Comparison of ENCODE assay signal across 7 mouse cellular contexts in genomic region chr1:133130638-133131560, GRCm38 (mm10). TPM values are rescaled to one million over a fixed set of nuclear protein-coding genes. Genes with fewer than 3 reads are reported as not detected.
A peak's percentile ranks its signal among the peaks of the same experiment; 100 is the strongest.
DNase-seq lines count a peak whose midpoint lies in the region; ATAC-seq lines count a peak whose summit lies in the region.

Gene Ppp1r15b, plus strand, starts transcription at chr1:133131143.

- peak within 1 kb of the TSS; percentile 93 for H3K4me2 ChIP-seq in intestine, embryonic 16.5 days (ENCODE audit: low read depth, low read length)
- peak within 1 kb of the TSS; percentile 81 for H3K4me2 ChIP-seq in midbrain, embryonic 11.5 days

- H3K9me3 ChIP-seq in intestine, embryonic 16.5 days (ENCODE audit: control insufficient read depth, low read length): no peaks in the 10 kb centered on the region
- no peaks in the 10 kb centered on the region for H3K9me3 ChIP-seq in midbrain, embryonic 11.5 days (ENCODE audit: control insufficient read depth, low read length)

- peak within 1 kb of the TSS; percentile 99 for H3K27ac ChIP-seq in intestine, embryonic 16.5 days (ENCODE audit: low read length)
- H3K27ac ChIP-seq in midbrain, embryonic 11.5 days (ENCODE audit: low read depth, low read length): peak within 1 kb of the TSS; percentile 93

- peak within 1 kb of the TSS; percentile 100 for H3K9ac ChIP-seq in intestine, embryonic 16.5 days (ENCODE audit: low read depth, low read length)
- H3K9ac ChIP-seq in midbrain, embryonic 11.5 days (ENCODE audit: low read length): peak within 1 kb of the TSS; percentile 92

- under 1% methylated on average over 72 of the region's 72 CpGs for WGBS in intestine, embryonic 16.5 days
- under 1% methylated on average over 72 of the region's 72 CpGs for WGBS in midbrain, embryonic 11.5 days

- peak within 1 kb of the TSS; percentile 98 for H3K4me3 ChIP-seq in intestine, embryonic 16.5 days (ENCODE audit: low read length)
- H3K4me3 ChIP-seq in midbrain, embryonic 11.5 days (ENCODE audit: low read depth, low read length): peak within 1 kb of the TSS; percentile 94

- intact Hi-C loops in left cerebral cortex, postnatal 36 days (cut with DNase I): loop anchor here (10.0 kb wide), 1 partner anchor 484 kb away; the partner anchor contains the start of gene Snrpe

- peak; percentile 98 for ATAC-seq in intestine, embryonic 16.5 days
- peak; percentile 99 for ATAC-seq in midbrain, embryonic 11.5 days (ENCODE audit: low FRiP score)

- no peaks in the 10 kb centered on the region for H3K36me3 ChIP-seq in intestine, embryonic 16.5 days (ENCODE audit: control insufficient read depth, insufficient read depth, low read length)
- no peaks in the 10 kb centered on the region; the same call in 1 of the 2 replicates for H3K36me3 ChIP-seq in midbrain, embryonic 11.5 days (ENCODE audit: control insufficient read depth, insufficient read depth, low read length)

- no peaks in the 10 kb centered on the region for H3K27me3 ChIP-seq in intestine, embryonic 16.5 days (replicated peaks; ENCODE audit: control insufficient read depth, insufficient read depth, low read length)
- no peaks in the 10 kb centered on the region for H3K27me3 ChIP-seq in midbrain, embryonic 11.5 days (ENCODE audit: control insufficient read depth, insufficient read depth, low read length)

- H3K4me1 ChIP-seq in intestine, embryonic 16.5 days (ENCODE audit: control insufficient read depth, insufficient read depth, low read length): peaks cover 10% of the 10 kb centered on the region
- H3K4me1 ChIP-seq in midbrain, embryonic 11.5 days (ENCODE audit: control insufficient read depth, insufficient read depth, low read length): peaks cover 34% of the 10 kb centered on the region

- DNase-seq in adrenal gland, adult 8-10 months: peak; percentile 100
- peak; percentile 96 for DNase-seq in embryo, embryonic 9.5 days (ENCODE audit: extremely low spot score)
- peak; percentile 93 to 98 for DNase-seq in gastrocnemius, postnatal 4 days (ENCODE audit: low spot score in 2 of 2)
- peak; percentile 100 for DNase-seq in left cerebral cortex, postnatal 36 days (ENCODE audit: low spot score in 2 of 2)
- peak; percentile 99 for DNase-seq in midbrain, embryonic 11.5 days (ENCODE audit: low spot score, missing footprints)
- DNase-seq in skeletal muscle tissue, adult 2 months (ENCODE audit: low read depth, low spot score): peak; percentile 99

RNA-seq across cellular contexts. Expression of gene Ppp1r15b, which starts in this region (rescaled TPM):
- 10 to 100 TPM; 67.1 to 80.6 (median 71.1) TPM for total RNA-seq in adrenal gland, adult 8-10 months (2022)
- 10 to 100 TPM; 46.0 to 49.1 TPM for total RNA-seq in gastrocnemius, postnatal 4 days (2021)
- polyA plus RNA-seq in intestine, embryonic 16.5 days (2015; fragmentation: Nextera tagmentation; extraction: Ambion mirVana): 48.0 and 53.7 TPM in 2 replicates
- 10 to 100 TPM; 41.7 to 42.4 TPM for total RNA-seq in left cerebral cortex, postnatal 36 days (2021)
- 49.5 and 53.0 TPM in 2 replicates for polyA plus RNA-seq in midbrain, embryonic 11.5 days (2014; fragmentation: Nextera tagmentation; extraction: Ambion mirVana)

Comparison
In these comparisons a context has a peak if more than half of its experiments do, and no peak if none do; other contexts are left out.
1. Peak in every context shown above with its lines: DNase-seq, ATAC-seq, H3K4me3 ChIP-seq and H3K27ac ChIP-seq.